Mouse (Mus musculus) E14TG2a.4 (cell line): Measurements from ENCODE around the gene Upf2.

ENCODE experiments used
- CTCF ChIP-seq: conservative IDR thresholded peaks from 2 replicates; pipeline ENCODE4 v1.5.1; 2014; ENCODE audit warnings: low read length
- POU5F1 ChIP-seq: IDR thresholded peaks from 2 replicates; pipeline ENCODE4 v1.6.1; 2014; ENCODE audit warnings: low read length, borderline replicate concordance

DNA sequence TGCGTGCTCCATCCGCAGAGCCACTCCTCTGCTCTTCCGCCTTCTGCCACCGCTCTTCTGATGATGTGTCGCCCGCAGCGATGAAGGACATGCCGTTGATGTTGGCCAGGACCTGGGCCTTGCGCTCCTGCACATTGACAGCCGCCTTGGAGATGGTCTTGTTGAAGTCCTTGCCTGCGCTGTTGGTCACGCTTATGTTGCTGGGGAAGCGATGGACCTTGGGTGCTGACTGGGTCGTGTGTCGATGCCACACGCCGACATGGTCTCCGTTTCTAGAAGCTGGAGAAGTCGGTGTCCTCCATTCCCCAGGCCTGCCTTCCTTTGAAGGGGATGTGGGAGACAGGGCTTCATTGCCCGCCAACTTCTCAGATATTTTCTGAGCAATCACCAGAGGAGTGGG lies 149.5 kb downstream of the Upf2 start:
- no peak for TF ChIP-seq CTCF
- no peak for TF ChIP-seq POU5F1
